ENCODE assay signal across 8 mouse cellular contexts in the genomic region with DNA sequence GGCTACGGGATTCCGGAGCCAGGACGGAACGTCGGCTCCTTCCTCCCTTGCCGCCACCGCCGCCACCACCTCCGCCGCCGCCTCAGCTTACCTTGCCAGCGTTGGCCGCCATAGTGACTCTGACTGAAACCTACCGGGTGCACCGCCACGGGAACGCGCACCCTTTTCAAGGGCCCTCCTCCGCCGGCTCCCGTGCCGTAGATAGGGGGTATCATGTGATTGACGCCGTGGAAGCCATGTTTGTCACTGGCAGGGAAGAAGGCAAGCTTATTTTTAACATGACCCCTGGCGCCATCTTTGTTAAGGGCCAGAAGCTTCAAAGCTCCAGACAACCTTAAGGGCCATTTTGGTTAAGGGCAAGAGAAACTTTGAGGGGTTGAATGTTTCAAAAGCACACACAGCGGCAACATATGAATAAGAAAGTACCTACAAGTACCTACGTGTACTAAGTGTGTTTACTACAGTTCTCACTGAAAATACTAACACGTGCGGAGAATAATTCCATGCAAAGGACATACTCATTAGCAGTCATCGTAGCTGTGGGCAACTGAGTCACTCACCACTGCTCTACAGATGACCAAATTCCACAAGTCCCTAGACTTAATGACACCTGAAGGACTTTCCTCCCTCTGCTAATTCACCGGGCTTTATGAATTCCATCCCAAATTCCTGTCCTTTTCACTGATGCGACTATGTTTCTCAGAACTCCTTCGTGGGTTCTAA. TPM values are rescaled to one million over a fixed set of nuclear protein-coding genes. Genes with fewer than 3 reads are reported as not detected.
DNase-seq lines count a peak whose midpoint lies in the region; ATAC-seq lines count a peak whose summit lies in the region.

A gene (minus strand): TSS at position 175 of the 723 bp plus-strand sequence.

- peaks cover 18% of the 10 kb centered on the region for H3K4me1 ChIP-seq in lung, embryonic 16.5 days (replicated peaks; ENCODE audit: control insufficient read depth, insufficient read depth, low read length)

- 13% methylated on average over 30 of the region's 33 CpGs for WGBS in lung, embryonic 16.5 days

- no peaks in the 10 kb centered on the region for H3K36me3 ChIP-seq in lung, embryonic 16.5 days (ENCODE audit: control insufficient read depth, insufficient read depth, low read length)

- peak within 1 kb of the TSS; percentile 94 for H3K4me2 ChIP-seq in lung, embryonic 16.5 days (ENCODE audit: low read depth, low read length)

- peak within 1 kb of the TSS; percentile 79 for H3K27ac ChIP-seq in lung, embryonic 16.5 days (ENCODE audit: low read length)

- DNase-seq in MEL-GATA-1-ER (ENCODE audit: extremely low read depth, low read depth) = peak; percentile 98
- peak; percentile 99 for DNase-seq in cerebellum, adult 8-10 months
- DNase-seq in forelimb bud, embryonic 11.5 days (ENCODE audit: low read depth, low spot score) = peak; percentile 99
- peak; percentile 99 for DNase-seq in layer of hippocampus, adult 9-10 months (ENCODE audit: low spot score)
- DNase-seq in ovary, postnatal 10 days (ENCODE audit: low spot score) = peak; percentile 98
- peak; percentile 97 to 98 for DNase-seq in thymus, postnatal 10 days (ENCODE audit: low spot score in 2 of 2)

- peak; percentile 97 for ATAC-seq in hematopoietic stem cell, adult 5-6 weeks (replicated peaks in 1 of 2; ENCODE audit: insufficient read depth in 1 of 2, low FRiP score in 2 of 2, low TSS enrichment in 1 of 2, low read depth in 1 of 2, poor library complexity in 2 of 2, severe bottlenecking in 2 of 2)
- ATAC-seq in lung, embryonic 16.5 days (ENCODE audit: low read depth) = peak; percentile 96

- no peaks in the 10 kb centered on the region for H3K27me3 ChIP-seq in lung, embryonic 16.5 days (ENCODE audit: control insufficient read depth, insufficient read depth, low read depth, low read length)

- peak within 1 kb of the TSS; percentile 96 for H3K4me3 ChIP-seq in lung, embryonic 16.5 days (ENCODE audit: low read length)

- H3K9me3 ChIP-seq in lung, embryonic 16.5 days (ENCODE audit: control insufficient read depth, low read length) = no peaks in the 10 kb centered on the region

- H3K9ac ChIP-seq in lung, embryonic 16.5 days (ENCODE audit: low read length) = peak within 1 kb of the TSS; percentile 95

RNA-seq across cellular contexts. Expression of the gene that starts here (rescaled TPM):
- 63.6 and 69.5 TPM in 2 replicates for total RNA-seq in hematopoietic stem cell, adult 5-6 weeks (2017)
- polyA plus RNA-seq in lung, embryonic 16.5 days (2015; fragmentation: Nextera tagmentation; extraction: Ambion mirVana) = 22.8 and 23.5 TPM in 2 replicates

Comparison
In these comparisons a context has a peak if more than half of its experiments do, and no peak if none do; other contexts are left out.
1. Peak in every context shown above with its lines: DNase-seq, ATAC-seq, H3K4me3 ChIP-seq and H3K27ac ChIP-seq.